Mouse (Mus musculus) erythroblast, embryonic 14.5 days (primary cell): ENCODE results near the gene Scyl3.

Experiments
- GATA1 ChIP-seq: IDR thresholded peaks from 2 replicates; pipeline ENCODE4 v1.6.1; 2012; ENCODE audit warnings: low read length, inconsistent platforms, mixed read lengths
- TAL1 ChIP-seq: IDR thresholded peaks from 3 replicates; pipeline ENCODE4 v1.6.1; 2012; ENCODE audit warnings: low read length, inconsistent platforms, mixed read lengths

DNA sequence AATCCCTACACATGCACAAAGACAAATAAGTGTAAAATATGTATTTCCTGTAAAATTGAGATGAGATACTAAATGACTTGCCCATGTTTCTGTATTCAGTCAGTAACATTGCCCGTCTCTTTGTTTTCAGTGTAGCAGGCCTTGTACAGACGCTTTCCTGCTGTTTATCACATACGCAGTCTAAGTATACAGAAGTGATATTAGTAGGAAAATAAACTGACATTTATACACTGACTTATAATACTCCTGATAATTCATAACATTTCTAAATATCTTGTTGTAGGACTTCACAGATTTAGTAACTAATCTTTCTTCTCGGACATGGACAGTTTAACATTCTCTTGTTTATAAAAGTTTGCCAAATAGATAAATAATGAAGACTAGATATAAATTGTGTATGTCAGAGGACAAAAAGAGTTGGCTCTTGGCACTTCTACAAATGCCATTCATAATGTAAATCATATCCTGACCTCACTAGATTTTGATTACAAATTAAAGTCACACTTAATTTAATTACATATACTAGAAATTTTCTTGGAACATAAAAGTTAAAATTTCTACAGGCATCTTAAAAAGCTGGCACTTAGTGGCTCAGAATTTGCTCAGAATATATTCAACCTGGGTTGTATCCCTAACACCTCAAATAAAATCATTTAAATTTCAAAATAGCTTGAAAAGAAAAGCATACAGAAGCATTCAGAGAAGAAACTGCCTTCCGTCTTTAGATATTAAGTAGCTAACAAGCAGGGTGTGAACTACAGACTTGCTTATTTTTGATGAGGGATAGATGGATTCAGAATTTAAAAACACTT, 11.3 kb upstream of the Scyl3 start:
- TF ChIP-seq TAL1: no peak
- no peak for TF ChIP-seq GATA1
